Mouse (Mus musculus) small intestine, adult 2 months (tissue): ENCODE results near the gene Qpctl. TPM values are rescaled to one million over a fixed set of nuclear protein-coding genes. Genes with fewer than 3 reads are reported as not detected.

Source experiments
- H3K27ac ChIP-seq: fragments of 200-500 bp; 2 replicates; pipeline ENCODE4 v1.5.1; 2012; ENCODE audit warnings: low read depth, low read length, control low read depth, inconsistent platforms; ENCODE audit not compliant: insufficient read depth
- H3K27me3 ChIP-seq: fragments of 200-500 bp; 2 replicates; pipeline ENCODE4 v1.6.1; 2012; ENCODE audit warnings: mild to moderate bottlenecking, moderate library complexity, low read length, inconsistent platforms; ENCODE audit not compliant: control insufficient read depth, insufficient read depth
- H3K36me3 ChIP-seq: fragments of 200-500 bp; 2 replicates; pipeline ENCODE4 v1.6.1; 2012; ENCODE audit warnings: mild to moderate bottlenecking, low read length, control low read depth, inconsistent platforms; ENCODE audit not compliant: control insufficient read depth, insufficient read depth
- H3K4me1 ChIP-seq: fragments of 200-500 bp; 2 replicates; pipeline ENCODE4 v1.6.1; 2012; ENCODE audit warnings: low read length, inconsistent platforms, mixed read lengths; ENCODE audit not compliant: control insufficient read depth, insufficient read depth, insufficient read length
- H3K4me3 ChIP-seq: fragments of 200-500 bp; 2 replicates; pipeline ENCODE4 v1.5.1; 2012; ENCODE audit warnings: low read depth, mild to moderate bottlenecking, control low read depth, inconsistent platforms, low read length, moderate library complexity
- CTCF ChIP-seq: fragments of 200-500 bp; IDR thresholded peaks from 2 replicates; pipeline ENCODE4 v1.5.1; 2012; ENCODE audit warnings: low read depth, mild to moderate bottlenecking, control low read depth, inconsistent platforms, low read length, moderate library complexity, mixed read lengths; ENCODE audit not compliant: insufficient replicate concordance, insufficient read length; ENCODE audit errors: extremely low read depth
- POLR2A ChIP-seq: fragments of 200-500 bp; IDR thresholded peaks from 2 replicates; pipeline ENCODE4 v1.6.1; 2012; ENCODE audit warnings: low read depth, mild to moderate bottlenecking, control low read depth, inconsistent platforms, low read length, moderate library complexity
- WGBS: fragments of 180-500 bp; shearing (Covaris S2); methylation state at CpG from one replicate; pipeline ENCODE4 v1.1.7; 2018; 5-methylcytosine and 5-hydroxymethylcytosine counted together
- polyA plus RNA-seq: library from polyadenylated mRNA; depleted of rRNA; stranded (reverse); fragments of >200 nt; gene quantifications from 2 replicates; pipeline ENCODE4 v1.2.3, GENCODE M21; 2012

Gene Qpctl
- polyA plus RNA-seq, 1 experiment: 6.6 TPM

DNA sequence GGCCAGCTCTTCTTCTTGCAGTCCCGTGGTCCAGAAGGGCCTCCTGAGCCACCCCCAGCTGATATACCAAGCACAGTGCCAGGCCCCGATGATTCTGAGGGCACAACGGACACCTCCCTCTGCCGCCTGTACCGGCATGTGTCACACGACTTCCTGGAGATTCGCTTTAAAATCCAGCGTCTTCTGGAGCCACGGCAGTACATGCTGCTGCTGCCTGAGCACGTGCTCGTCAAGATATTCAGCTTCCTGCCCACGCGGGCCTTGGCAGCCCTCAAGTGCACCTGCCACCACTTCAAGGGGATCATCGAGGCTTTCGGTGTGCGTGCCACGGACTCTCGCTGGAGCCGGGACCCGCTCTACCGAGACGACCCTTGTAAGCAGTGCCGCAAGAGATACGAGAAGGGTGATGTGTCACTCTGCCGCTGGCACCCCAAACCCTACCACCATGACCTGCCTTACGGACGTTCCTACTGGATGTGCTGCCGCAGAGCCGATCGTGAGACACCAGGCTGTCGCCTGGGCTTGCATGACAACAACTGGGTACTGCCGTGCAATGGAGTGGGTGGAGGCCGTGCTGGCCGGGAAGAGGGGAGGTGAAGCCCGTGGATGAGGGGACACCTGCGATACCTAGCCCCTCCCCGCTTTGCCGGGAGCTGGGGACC lies 12.3 kb downstream of the Qpctl start:
- Histone ChIP-seq H3K4me3 (no peak overlapping the region), H3K27ac (no peak overlapping the region), H3K4me1 (no peaks in the 10 kb centered on the region), H3K36me3 (peaks cover 51% of the 10 kb centered on the region), H3K27me3 (no peaks in the 10 kb centered on the region)
- TF ChIP-seq POLR2A (no peak), CTCF (no peak)
- WGBS: 92% methylated on average over 38 of the region's 38 CpGs

DNA sequence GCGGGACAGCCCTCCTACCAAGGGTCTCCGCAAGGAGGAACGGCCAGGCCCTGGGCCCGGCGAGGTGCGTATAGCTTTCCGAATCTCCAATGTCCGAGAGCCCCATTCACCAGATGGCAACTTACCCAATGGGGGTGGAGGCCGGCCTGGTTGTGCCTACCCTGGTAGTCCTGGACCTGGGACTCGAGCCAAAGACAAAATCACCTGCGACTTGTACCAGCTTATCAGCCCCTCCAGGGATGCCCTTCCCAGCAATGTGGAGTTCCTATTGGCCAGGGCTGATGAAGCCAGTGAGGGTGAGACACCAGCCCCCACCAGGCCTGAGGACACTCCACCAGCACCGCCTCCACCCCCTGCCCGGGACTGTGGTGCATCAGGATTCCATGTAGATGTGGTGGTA lies 12.9 kb downstream of the Qpctl start:
- H3K4me3 ChIP-seq: no peak overlapping the region
- TF ChIP-seq POLR2A: no peak
- TF ChIP-seq CTCF: no peak
- H3K27ac ChIP-seq: no peak overlapping the region
- no peaks in the 10 kb centered on the region for H3K4me1 ChIP-seq
- peaks cover 51% of the 10 kb centered on the region for H3K36me3 ChIP-seq
- WGBS: 93% methylated on average over 13 of the region's 13 CpGs
- H3K27me3 ChIP-seq: no peaks in the 10 kb centered on the region

DNA sequence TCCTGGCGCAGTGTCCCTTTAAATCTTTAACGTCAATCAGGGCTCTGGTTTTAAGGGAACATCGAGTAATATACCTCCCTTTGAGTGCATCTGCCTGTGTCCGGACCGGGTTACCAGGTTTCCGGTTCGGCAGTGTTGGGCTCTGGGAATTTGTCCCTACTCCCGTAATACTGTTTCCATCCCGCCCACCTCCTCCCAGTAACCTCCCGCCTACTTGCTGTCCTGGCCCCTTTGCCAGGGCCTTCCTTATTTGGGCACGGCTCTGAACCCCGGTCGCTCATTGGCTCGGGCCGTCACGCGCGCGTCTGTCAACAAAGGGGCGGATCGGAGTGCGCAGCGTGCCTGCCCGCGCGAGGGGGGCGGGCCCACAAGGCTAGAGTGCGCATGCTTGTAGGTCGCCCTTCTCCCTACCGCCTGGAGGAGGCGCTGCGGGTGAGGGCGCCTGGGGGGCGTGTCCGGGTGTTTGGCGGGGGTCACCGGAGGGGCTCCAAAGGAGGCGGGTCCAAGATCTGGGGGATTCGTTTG lies 17.7 kb downstream of the Qpctl start:
- H3K36me3 ChIP-seq: peaks cover 20% of the 10 kb centered on the region
- peaks cover 2% of the 10 kb centered on the region; the same call in 1 of the 2 replicates for H3K4me1 ChIP-seq
- under 1% methylated on average over 39 of the region's 39 CpGs for WGBS
- peak overlapping the region; percentile 70 for H3K27ac ChIP-seq
- peak overlapping the region; percentile 54 for H3K4me3 ChIP-seq
- TF ChIP-seq POLR2A (no peak), CTCF (peak; percentile 68; the same call in 1 of the 2 replicates)
- no peaks in the 10 kb centered on the region for H3K27me3 ChIP-seq

DNA sequence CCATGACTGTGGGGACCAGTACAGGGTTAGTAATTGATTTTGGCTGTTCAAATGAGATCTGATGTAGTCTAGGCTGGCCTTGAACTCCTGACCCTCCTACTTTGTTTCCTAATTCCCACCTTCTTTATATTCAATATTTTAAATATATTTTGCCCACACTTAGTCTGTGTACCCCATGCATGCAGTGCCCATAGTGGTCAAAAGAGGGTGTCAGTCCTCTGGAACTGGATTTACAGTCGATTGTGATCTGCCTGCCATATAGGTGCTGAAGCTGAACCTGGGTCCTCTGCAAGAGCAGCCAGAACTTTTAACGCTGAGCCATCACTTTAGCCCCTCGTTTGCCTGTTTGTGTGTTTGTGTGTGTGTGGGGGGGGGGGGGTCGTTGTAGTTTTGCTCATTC lies 18.4 kb downstream of the Qpctl start:
- Histone ChIP-seq H3K4me3 (no peak overlapping the region), H3K27ac (peak overlapping the region; percentile 70; the same call in 1 of the 2 replicates), H3K4me1 (peaks cover 2% of the 10 kb centered on the region; the same call in 1 of the 2 replicates), H3K36me3 (peaks cover 14% of the 10 kb centered on the region), H3K27me3 (no peaks in the 10 kb centered on the region)
- WGBS: 25% methylated on average over 4 of the region's 4 CpGs
- TF ChIP-seq CTCF: no peak
- TF ChIP-seq POLR2A: no peak

DNA sequence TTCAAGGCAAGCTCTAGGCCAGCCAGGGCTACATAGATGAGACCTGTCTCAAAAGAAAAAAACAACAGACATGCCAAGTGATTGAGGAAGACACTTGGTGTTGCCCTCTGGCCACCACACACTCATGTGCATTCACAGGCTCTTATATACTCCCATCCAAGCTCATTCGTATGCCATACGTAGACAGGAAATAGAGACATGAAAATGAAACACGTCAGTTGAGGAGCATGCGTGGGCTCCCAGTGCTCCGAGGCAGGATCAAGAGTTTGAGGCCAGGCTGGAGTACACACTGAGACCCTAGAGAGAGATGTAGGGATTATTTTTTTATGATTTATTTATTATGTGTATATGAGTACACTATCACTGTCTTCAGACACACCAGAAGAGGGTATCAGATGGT lies 19.7 kb downstream of the Qpctl start:
- peaks cover 9% of the 10 kb centered on the region for H3K36me3 ChIP-seq
- no peaks in the 10 kb centered on the region for H3K27me3 ChIP-seq
- TF ChIP-seq CTCF (no peak), POLR2A (no peak)
- H3K4me3 ChIP-seq: no peak overlapping the region
- peaks cover 5% of the 10 kb centered on the region; the same call in 1 of the 2 replicates for H3K4me1 ChIP-seq
- no peak overlapping the region for H3K27ac ChIP-seq
- 87% methylated on average over 5 of the region's 5 CpGs for WGBS

DNA sequence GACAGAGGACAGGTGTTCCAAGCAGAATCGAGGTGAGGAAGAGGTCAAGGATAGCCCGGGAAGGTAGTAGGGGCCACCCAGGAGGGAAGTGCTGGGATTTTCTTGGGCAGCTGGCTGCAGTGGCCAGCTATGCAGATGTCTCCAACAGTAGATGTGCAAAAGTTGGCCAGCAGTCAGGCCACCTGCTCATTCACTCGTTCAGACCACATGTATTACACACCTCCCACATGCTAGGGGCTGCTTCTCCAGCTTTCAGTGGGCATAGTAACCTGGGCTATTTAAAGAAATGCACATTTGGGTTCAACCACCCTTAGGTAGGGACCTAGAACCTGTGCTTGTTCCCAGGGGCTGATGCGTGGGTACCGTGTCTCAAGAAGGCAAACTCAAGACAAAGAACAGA lies 21.3 kb downstream of the Qpctl start:
- TF ChIP-seq POLR2A (no peak), CTCF (no peak)
- Histone ChIP-seq H3K36me3 (peaks cover 9% of the 10 kb centered on the region), H3K27ac (no peak overlapping the region), H3K27me3 (no peaks in the 10 kb centered on the region), H3K4me1 (peaks cover 7% of the 10 kb centered on the region; the same call in 1 of the 2 replicates), H3K4me3 (no peak overlapping the region)
- 62% methylated on average over 5 of the region's 5 CpGs for WGBS

DNA sequence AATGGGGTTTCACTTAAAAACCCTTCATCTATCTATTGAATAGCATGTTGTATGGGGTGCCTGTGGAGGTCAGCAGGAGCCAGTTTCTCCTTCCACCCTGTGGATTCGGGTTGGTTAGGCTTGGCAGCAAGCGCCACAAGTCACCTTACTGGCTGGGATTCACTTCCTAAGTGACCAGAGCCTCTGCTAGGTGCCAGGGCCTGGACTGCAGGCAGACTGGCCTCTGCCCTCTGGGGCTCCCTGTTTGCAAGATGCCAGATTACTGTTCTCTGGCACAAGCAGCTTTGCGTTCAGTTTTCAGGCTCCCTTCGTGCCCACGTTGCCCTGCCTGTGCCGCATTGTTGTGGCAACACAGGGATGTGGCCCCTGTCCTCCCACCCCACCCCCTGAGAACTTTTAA lies 24.4 kb downstream of the Qpctl start:
- TF ChIP-seq CTCF (no peak), POLR2A (no peak)
- no peaks in the 10 kb centered on the region for H3K27me3 ChIP-seq
- WGBS: 85% methylated on average over 6 of the region's 6 CpGs

More for the DNA sequence above, 24.4 kb downstream of the Qpctl start:
- H3K36me3 ChIP-seq: peaks cover 9% of the 10 kb centered on the region
- H3K27ac ChIP-seq: no peak overlapping the region
- H3K4me3 ChIP-seq: no peak overlapping the region
- H3K4me1 ChIP-seq: peaks cover 5% of the 10 kb centered on the region; the same call in 1 of the 2 replicates
